Comparison of ENCODE assay signal across 20 mouse cellular contexts in the genomic region with DNA sequence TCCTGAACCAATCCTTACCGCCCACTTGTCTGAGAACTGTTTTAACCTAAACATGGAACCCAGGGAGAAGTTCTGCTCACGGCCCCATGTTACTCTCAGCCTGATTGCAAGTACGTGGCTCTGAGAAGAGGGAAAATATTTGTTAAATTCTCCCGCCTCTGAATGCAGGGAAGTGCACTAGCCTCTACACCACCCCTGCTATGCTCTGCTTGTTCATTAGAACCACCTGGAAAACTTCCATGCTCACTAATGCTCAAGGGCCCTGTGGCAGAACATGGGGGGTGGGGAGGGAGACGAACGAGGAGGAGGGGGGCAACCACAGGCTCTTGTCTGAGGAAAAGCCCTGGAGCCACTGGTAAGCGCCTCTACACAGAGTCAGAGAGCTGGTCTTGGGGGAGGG. TPM values are rescaled to one million over a fixed set of nuclear protein-coding genes. Genes with fewer than 3 reads are reported as not detected.
DNase-seq lines count a peak whose midpoint lies in the region; ATAC-seq lines count a peak whose summit lies in the region.
"Had no signal": no experiment of that assay in that cellular context is flagged by ENCODE, and none has a peak within 500 bp of the region (broad histone marks: within the 10 kb centered on the region; RNA-seq: fewer than 3 reads in every experiment).

No protein-coding gene starts in this region.

- peak; percentile 17; the same call in 1 of the 2 replicates for ATAC-seq in embryonic facial prominence, embryonic 13.5 days (ENCODE audit: insufficient number of reproducible peaks, insufficient read depth, low FRiP score, low TSS enrichment, low read depth)
- peak; percentile 50; the same call in 1 of the 2 replicates for ATAC-seq in limb, embryonic 11.5 days (ENCODE audit: insufficient number of reproducible peaks, low FRiP score, low TSS enrichment, low read depth)
- ATAC-seq: activated CD4-positive, CD25-positive, alpha-beta regulatory T cell, adult 4 months; forebrain, embryonic 15.5 days; hindbrain, embryonic 16.5 days; intestine, embryonic 15.5 days had no signal

- no peak overlapping the region for H3K4me3 ChIP-seq in embryonic facial prominence, embryonic 10.5 days
- H3K4me3 ChIP-seq in embryonic facial prominence, embryonic 13.5 days: no peak overlapping the region
- H3K4me3 ChIP-seq in limb, embryonic 11.5 days (ENCODE audit: low read depth, low read length): no peak overlapping the region
- H3K4me3 ChIP-seq: erythroblast, embryonic 14.5 days; forebrain, embryonic 12.5 days; forebrain, embryonic 15.5 days; heart, embryonic 12.5 days; heart, embryonic 15.5 days; hindbrain, embryonic 10.5 days; hindbrain, embryonic 13.5 days; intestine, embryonic 15.5 days had no signal

- H3K4me2 ChIP-seq in embryonic facial prominence, embryonic 13.5 days: no peak overlapping the region
- H3K4me2 ChIP-seq in limb, embryonic 11.5 days (ENCODE audit: low read depth, severe bottlenecking): no peak overlapping the region
- H3K4me2 ChIP-seq: forebrain, embryonic 12.5 days; forebrain, embryonic 15.5 days; heart, embryonic 12.5 days; heart, embryonic 15.5 days; hindbrain, embryonic 13.5 days; intestine, embryonic 15.5 days had no signal

- 64% methylated on average over 7 of the region's 7 CpGs for WGBS in embryonic facial prominence, embryonic 10.5 days
- 23% methylated on average over 7 of the region's 7 CpGs for WGBS in embryonic facial prominence, embryonic 13.5 days
- 50% methylated on average over 7 of the region's 7 CpGs for WGBS in limb, embryonic 11.5 days

- peak overlapping the region; percentile 51; the same call in 1 of the 2 replicates for H3K27ac ChIP-seq in embryonic facial prominence, embryonic 10.5 days (replicated peaks)
- peak overlapping the region; percentile 69 for H3K27ac ChIP-seq in embryonic facial prominence, embryonic 13.5 days
- no peak overlapping the region for H3K27ac ChIP-seq in limb, embryonic 11.5 days (replicated peaks; ENCODE audit: low read depth, low read length)
- H3K27ac ChIP-seq: forebrain, embryonic 12.5 days; forebrain, embryonic 15.5 days; heart, embryonic 15.5 days; hindbrain, embryonic 10.5 days; hindbrain, embryonic 13.5 days; intestine, embryonic 15.5 days had no signal

- DNase-seq in embryonic facial prominence, embryonic 10.5 days (ENCODE audit: low spot score): peak; percentile 31
- no peak for DNase-seq in limb, embryonic 11.5 days (ENCODE audit: low spot score)
- no peak for DNase-seq in left cerebral cortex, adult 18-20 months (ENCODE audit: low spot score in 2 of 2)
- no peak for DNase-seq in gastrocnemius, postnatal 10 days
- no peak for DNase-seq in frontal cortex, postnatal 25 days (ENCODE audit: low spot score in 2 of 2)
- DNase-seq: adrenal gland, adult 8-10 months; cerebellum, adult 11-12 months; cerebellum, adult 9-10 months; heart, adult 11 months had no signal

- no peaks in the 10 kb centered on the region for H3K36me3 ChIP-seq in embryonic facial prominence, embryonic 10.5 days (replicated peaks)
- no peaks in the 10 kb centered on the region for H3K36me3 ChIP-seq in embryonic facial prominence, embryonic 13.5 days
- H3K36me3 ChIP-seq in limb, embryonic 11.5 days (ENCODE audit: control insufficient read depth, insufficient read depth, low read length): no peaks in the 10 kb centered on the region
- H3K36me3 ChIP-seq: forebrain, embryonic 12.5 days; forebrain, embryonic 15.5 days; heart, embryonic 12.5 days; heart, embryonic 15.5 days; hindbrain, embryonic 10.5 days; intestine, embryonic 15.5 days had no signal

- peaks cover 15% of the 10 kb centered on the region; the same call in 1 of the 2 replicates for H3K4me1 ChIP-seq in embryonic facial prominence, embryonic 10.5 days
- peaks cover 19% of the 10 kb centered on the region for H3K4me1 ChIP-seq in embryonic facial prominence, embryonic 13.5 days
- H3K4me1 ChIP-seq in limb, embryonic 11.5 days (ENCODE audit: control insufficient read depth, insufficient read depth, low read length): no peaks in the 10 kb centered on the region
- H3K4me1 ChIP-seq: forebrain, embryonic 12.5 days; forebrain, embryonic 15.5 days; heart, embryonic 15.5 days; hindbrain, embryonic 10.5 days; hindbrain, embryonic 13.5 days; intestine, embryonic 15.5 days had no signal

- no peaks in the 10 kb centered on the region for H3K9me3 ChIP-seq in embryonic facial prominence, embryonic 10.5 days
- H3K9me3 ChIP-seq in embryonic facial prominence, embryonic 13.5 days: no peaks in the 10 kb centered on the region
- H3K9me3 ChIP-seq in limb, embryonic 11.5 days (ENCODE audit: control insufficient read depth, low read length): no peaks in the 10 kb centered on the region
- H3K9me3 ChIP-seq: forebrain, embryonic 12.5 days; forebrain, embryonic 15.5 days; heart, embryonic 12.5 days; heart, embryonic 15.5 days; hindbrain, embryonic 10.5 days; hindbrain, embryonic 13.5 days; intestine, embryonic 15.5 days had no signal

- H3K27me3 ChIP-seq in embryonic facial prominence, embryonic 10.5 days (replicated peaks; ENCODE audit: low read depth, poor library complexity, severe bottlenecking): no peaks in the 10 kb centered on the region
- no peaks in the 10 kb centered on the region for H3K27me3 ChIP-seq in embryonic facial prominence, embryonic 13.5 days
- no peaks in the 10 kb centered on the region for H3K27me3 ChIP-seq in limb, embryonic 11.5 days (ENCODE audit: control insufficient read depth, insufficient read depth, low read length)
- H3K27me3 ChIP-seq: forebrain, embryonic 12.5 days; forebrain, embryonic 15.5 days; heart, embryonic 12.5 days; hindbrain, embryonic 13.5 days; intestine, embryonic 15.5 days had no signal

- no peak overlapping the region for H3K9ac ChIP-seq in embryonic facial prominence, embryonic 13.5 days
- H3K9ac ChIP-seq in limb, embryonic 11.5 days (ENCODE audit: low read length): no peak overlapping the region
- H3K9ac ChIP-seq: forebrain, embryonic 12.5 days; forebrain, embryonic 15.5 days; heart, embryonic 12.5 days; heart, embryonic 15.5 days; hindbrain, embryonic 13.5 days; intestine, embryonic 15.5 days had no signal

RNA-seq across cellular contexts. Expression of a gene that starts 13.9 kb away (rescaled TPM):
- 238 and 249 TPM in 2 replicates for polyA plus RNA-seq in embryonic facial prominence, embryonic 10.5 days (2016; fragmentation: Nextera tagmentation; extraction: Ambion mirVana)
- polyA plus RNA-seq in embryonic facial prominence, embryonic 13.5 days (2015; fragmentation: Nextera tagmentation; extraction: Ambion mirVana): 335 and 345 TPM in 2 replicates
- 258 and 272 TPM in 2 replicates for polyA plus RNA-seq in limb, embryonic 11.5 days (2014; fragmentation: Nextera tagmentation; extraction: Ambion mirVana)
- total RNA-seq in left cerebral cortex, adult 18-20 months (2021): 100 to 1,000 TPM; 325 TPM
- 100 to 1,000 TPM; 176 to 187 TPM for total RNA-seq in gastrocnemius, postnatal 10 days (2021)

RNA-seq across cellular contexts. Expression of a gene that starts 36.5 kb away (rescaled TPM):
- 7.3 and 7.6 TPM in 2 replicates for polyA plus RNA-seq in embryonic facial prominence, embryonic 10.5 days (2016; fragmentation: Nextera tagmentation; extraction: Ambion mirVana)
- 11.0 and 12.7 TPM in 2 replicates for polyA plus RNA-seq in embryonic facial prominence, embryonic 13.5 days (2015; fragmentation: Nextera tagmentation; extraction: Ambion mirVana)
- polyA plus RNA-seq in limb, embryonic 11.5 days (2014; fragmentation: Nextera tagmentation; extraction: Ambion mirVana): 6.9 and 8.3 TPM in 2 replicates
- total RNA-seq in left cerebral cortex, adult 18-20 months (2021): 10 to 100 TPM; 27.1 to 28.1 TPM
- 10 to 100 TPM; 66.8 to 67.5 TPM for total RNA-seq in gastrocnemius, postnatal 10 days (2021)
